Mouse (Mus musculus) ES-E14 (cell line): ENCODE results near the gene Asic4.

ENCODE experiments used
- CHD2 ChIP-seq: IDR thresholded peaks from 2 replicates; pipeline ENCODE4 v1.6.1; 2014; ENCODE audit warnings: mild to moderate bottlenecking, low read depth, low read length, inconsistent platforms
- HCFC1 ChIP-seq: IDR thresholded peaks from 2 replicates; pipeline ENCODE4 v1.6.1; 2012; ENCODE audit warnings: low read length, inconsistent platforms, borderline replicate concordance; ENCODE audit not compliant: insufficient read depth
- ZC3H11A ChIP-seq: IDR thresholded peaks from 2 replicates; pipeline ENCODE4 v1.6.1; 2012; ENCODE audit warnings: low read depth, mild to moderate bottlenecking, inconsistent platforms, low read length, borderline replicate concordance
- ZNF384 ChIP-seq: IDR thresholded peaks from 2 replicates; pipeline ENCODE4 v1.6.1; 2012; ENCODE audit warnings: low read depth, low read length, inconsistent platforms

DNA sequence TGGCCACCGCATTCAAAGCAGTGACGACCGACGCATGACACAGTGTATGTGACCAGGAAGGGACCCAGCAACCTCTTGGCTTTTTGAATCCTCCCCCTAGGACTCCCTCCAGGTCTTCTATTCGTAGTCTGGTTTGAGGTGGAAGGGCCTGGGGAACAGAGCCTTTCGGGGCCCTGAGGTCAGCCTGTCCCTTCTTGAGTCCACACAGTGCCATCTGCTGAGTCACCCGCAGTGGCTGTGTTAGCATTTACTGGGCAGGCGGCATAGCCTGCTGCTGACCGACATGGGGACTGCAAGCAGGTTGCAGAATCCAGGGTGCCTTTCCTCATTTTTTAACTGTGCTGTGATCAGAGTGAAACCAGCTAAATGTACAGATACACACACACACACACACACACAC, 43.2 kb upstream of the Asic4 start:
- TF ChIP-seq ZC3H11A (no peak), CHD2 (no peak), ZNF384 (no peak), HCFC1 (no peak)
